Mouse (Mus musculus) cerebellum, adult 2 months (tissue): ENCODE measurements at regions not wholly inside any gene's neighbourhood (a gene's known extent, or its start where the extent isn't known, plus 50 kb on each side); places are given as distances from the start of the nearest gene placed in this dataset.

ENCODE experiments used
- CTCF ChIP-seq: fragments of 200-500 bp; IDR thresholded peaks from 2 replicates; pipeline ENCODE4 v1.5.1; 2011; ENCODE audit warnings: low read depth, mild to moderate bottlenecking, control low read depth, low read length, moderate library complexity, borderline replicate concordance; ENCODE audit not compliant: insufficient read depth
- POLR2A ChIP-seq: fragments of 200-500 bp; IDR thresholded peaks from 2 replicates; pipeline ENCODE4 v1.6.1; 2011; ENCODE audit warnings: low read length, control low read depth, borderline replicate concordance; ENCODE audit not compliant: insufficient read depth

DNA sequence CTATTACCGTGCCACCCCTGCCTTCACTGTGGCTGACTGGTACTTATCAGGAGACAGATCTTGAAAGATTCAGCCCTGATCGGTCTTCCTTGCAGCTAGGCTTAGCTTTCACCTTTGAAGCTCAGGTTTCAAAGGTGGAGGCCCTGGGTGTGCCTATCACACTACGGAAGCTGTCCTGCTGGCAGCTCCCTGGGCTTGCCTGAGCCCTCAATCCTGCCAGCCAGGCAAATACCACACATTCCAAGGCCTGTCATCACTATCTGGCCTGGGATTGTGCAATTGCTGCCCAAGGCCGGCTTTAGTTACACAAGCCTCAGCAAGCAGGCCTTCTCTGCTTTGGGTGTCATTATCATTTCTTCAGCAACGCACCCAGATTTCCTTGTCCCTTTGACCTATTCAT lies 390.6 kb upstream of the Mmadhc start:
- TF ChIP-seq POLR2A (no peak), CTCF (no peak)
